Mouse (Mus musculus) spleen, adult 2 months (tissue): ENCODE data around the gene Tmem259. TPM values are rescaled to one million over a fixed set of nuclear protein-coding genes. Genes with fewer than 3 reads are reported as not detected.

Experiments
- DNase-seq, 2 experiments: peaks; one replicate each; pipeline versions ENCODE4 v3.0.0 to v3.0.0-alpha.2; 2012 to 2021; ENCODE audit warnings: low spot score in 2 of 2, low read depth in 1 of 2
- H3K27ac ChIP-seq: fragments of 200-500 bp; 2 replicates; pipeline ENCODE4 v1.5.1; 2012; ENCODE audit warnings: low read length, inconsistent platforms; ENCODE audit not compliant: insufficient read depth
- H3K27me3 ChIP-seq: fragments of 200-500 bp; 2 replicates; pipeline ENCODE4 v1.6.1; 2012; ENCODE audit warnings: mild to moderate bottlenecking, moderate library complexity, low read length, inconsistent platforms; ENCODE audit not compliant: control insufficient read depth, insufficient read depth
- H3K36me3 ChIP-seq: fragments of 200-500 bp; 2 replicates; pipeline ENCODE4 v1.6.1; 2012; ENCODE audit warnings: mild to moderate bottlenecking, low read length, inconsistent platforms; ENCODE audit not compliant: control insufficient read depth, insufficient read depth
- H3K4me1 ChIP-seq: fragments of 200-500 bp; 2 replicates; pipeline ENCODE4 v1.6.1; 2011; ENCODE audit warnings: inconsistent platforms; ENCODE audit not compliant: control insufficient read depth, insufficient read depth, insufficient read length
- H3K4me3 ChIP-seq: fragments of 200-500 bp; 2 replicates; pipeline ENCODE4 v1.5.1; 2011; ENCODE audit warnings: mild to moderate bottlenecking, inconsistent platforms; ENCODE audit not compliant: insufficient read depth, insufficient read length; ENCODE audit errors: extremely low read depth
- CTCF ChIP-seq: fragments of 200-500 bp; IDR thresholded peaks from 2 replicates; pipeline ENCODE4 v1.5.1; 2011; ENCODE audit warnings: mild to moderate bottlenecking, inconsistent platforms; ENCODE audit not compliant: insufficient read depth, insufficient read length, insufficient replicate concordance; ENCODE audit errors: extremely low read depth
- POLR2A ChIP-seq: fragments of 200-500 bp; IDR thresholded peaks from 2 replicates; pipeline ENCODE4 v1.6.1; 2011; ENCODE audit warnings: low read depth, low read length, inconsistent platforms
- WGBS: fragments of 180-500 bp; shearing (Covaris S2); methylation state at CpG from one replicate; pipeline ENCODE4 v1.1.7; 2018; 5-methylcytosine and 5-hydroxymethylcytosine counted together
- polyA plus RNA-seq: library from polyadenylated mRNA; depleted of rRNA; stranded (reverse); fragments of >200 nt; gene quantifications from 2 replicates; pipeline ENCODE4 v1.2.3, GENCODE M21; 2012

Gene Tmem259
- polyA plus RNA-seq, 1 experiment, result 266 TPM

- 81% methylated on average over 9 of the region's 9 CpGs for WGBS
- TF ChIP-seq POLR2A (no peak), CTCF (no peak)
- Histone ChIP-seq H3K4me3 (no peak overlapping the region), H3K4me1 (peaks cover 30% of the 10 kb centered on the region), H3K27ac (no peak overlapping the region), H3K27me3 (no peaks in the 10 kb centered on the region), H3K36me3 (peaks cover 15% of the 10 kb centered on the region)
- no peak for DNase-seq
Measured at GRCm38 (mm10) chr10:79933145-79933679, 50.9 kb downstream of the Tmem259 start.

DNA sequence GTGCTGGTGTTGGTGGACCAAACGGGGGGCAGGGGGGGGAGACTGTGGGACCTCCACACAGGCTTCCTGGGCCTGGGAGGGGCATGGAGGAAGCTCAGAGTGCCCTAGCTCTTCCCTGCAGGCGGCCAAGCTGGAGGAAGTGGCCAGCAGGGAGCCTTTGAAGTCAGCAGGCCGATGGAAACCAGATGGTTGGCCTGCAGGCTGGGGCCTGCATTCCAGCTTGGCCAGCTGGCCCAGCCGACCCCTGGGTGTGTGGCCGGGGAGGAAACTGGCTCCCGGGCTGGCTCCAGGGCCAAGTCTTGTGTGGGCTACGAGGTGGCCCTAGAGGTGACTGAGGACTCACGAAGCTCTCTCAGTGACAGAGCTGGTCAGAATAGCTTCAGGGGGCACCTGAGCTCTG, 51.4 kb downstream of the Tmem259 start:
- WGBS, result 73% methylated on average over 8 of the region's 8 CpGs
- peaks cover 15% of the 10 kb centered on the region for H3K36me3 ChIP-seq
- no peaks in the 10 kb centered on the region for H3K27me3 ChIP-seq
- no peak for DNase-seq
- TF ChIP-seq POLR2A (no peak), CTCF (no peak)
- H3K27ac ChIP-seq, result no peak overlapping the region
- peaks cover 25% of the 10 kb centered on the region for H3K4me1 ChIP-seq
- no peak overlapping the region for H3K4me3 ChIP-seq

- 86% methylated on average over 9 of the region's 9 CpGs for WGBS
- Histone ChIP-seq H3K27ac (no peak overlapping the region), H3K36me3 (peaks cover 15% of the 10 kb centered on the region), H3K4me3 (no peak overlapping the region), H3K27me3 (no peaks in the 10 kb centered on the region), H3K4me1 (peaks cover 17% of the 10 kb centered on the region; the same call in 1 of the 2 replicates)
- no peak for DNase-seq
- TF ChIP-seq CTCF (no peak), POLR2A (no peak)
Measured at GRCm38 (mm10) chr10:79931797-79932196, 52.3 kb downstream of the Tmem259 start.

DNA sequence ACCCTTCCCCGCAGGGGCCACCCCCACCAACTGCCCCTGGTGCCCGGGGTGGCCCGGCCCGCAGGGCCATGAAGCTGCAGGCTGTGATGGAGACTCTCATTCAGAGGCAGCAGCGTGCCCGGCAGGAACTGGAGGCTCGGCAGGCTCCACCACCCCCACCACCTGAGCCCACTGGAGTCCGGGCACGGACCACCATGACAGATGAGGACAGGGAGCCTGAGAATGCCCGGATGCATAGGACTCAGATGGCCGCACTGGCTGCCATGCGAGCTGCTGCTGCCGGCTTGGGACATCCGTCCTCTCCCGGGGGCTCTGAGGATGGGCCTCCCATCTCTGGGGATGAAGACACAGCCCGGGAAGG, 53.3 kb downstream of the Tmem259 start:
- no peak for TF ChIP-seq POLR2A
- no peak for TF ChIP-seq CTCF
- H3K27ac ChIP-seq, result no peak overlapping the region
- H3K4me3 ChIP-seq, result no peak overlapping the region
- H3K27me3 ChIP-seq, result no peaks in the 10 kb centered on the region
- peaks cover 15% of the 10 kb centered on the region for H3K36me3 ChIP-seq
- peaks cover 8% of the 10 kb centered on the region; the same call in 1 of the 2 replicates for H3K4me1 ChIP-seq
- 92% methylated on average over 16 of the region's 16 CpGs for WGBS
- DNase-seq, result no peak

GRCm38 (mm10) chr10:79929967-79930825, 53.9 kb downstream of the Tmem259 start:
- no peak overlapping the region for H3K4me3 ChIP-seq
- TF ChIP-seq POLR2A (no peak), CTCF (no peak)
- peaks cover 8% of the 10 kb centered on the region; the same call in 1 of the 2 replicates for H3K4me1 ChIP-seq
- peaks cover 15% of the 10 kb centered on the region for H3K36me3 ChIP-seq
- no peaks in the 10 kb centered on the region for H3K27me3 ChIP-seq
- H3K27ac ChIP-seq, result no peak overlapping the region
- WGBS, result 86% methylated on average over 18 of the region's 18 CpGs
- DNase-seq, result no peak

- Histone ChIP-seq H3K27me3 (no peaks in the 10 kb centered on the region), H3K4me1 (peaks cover 6% of the 10 kb centered on the region; the same call in 1 of the 2 replicates), H3K36me3 (peaks cover 15% of the 10 kb centered on the region), H3K4me3 (no peak overlapping the region), H3K27ac (no peak overlapping the region)
- TF ChIP-seq CTCF (no peak), POLR2A (no peak)
- 64% methylated on average over 9 of the region's 9 CpGs for WGBS
- DNase-seq, result no peak
Measured at GRCm38 (mm10) chr10:79928907-79929701, 55.0 kb downstream of the Tmem259 start.
